In genomic region chr11:110369312-110370019, GRCm38 (mm10) we compare ENCODE assay signal across 10 mouse cellular contexts. TPM values are rescaled to one million over a fixed set of nuclear protein-coding genes. Genes with fewer than 3 reads are reported as not detected.
DNase-seq lines count a peak whose midpoint lies in the region; ATAC-seq and TF ChIP-seq lines count a peak whose summit lies in the region.
"Had no signal": no experiment of that assay in that cellular context is flagged by ENCODE, and none has a peak within 500 bp of the region (broad histone marks: within the 10 kb centered on the region; RNA-seq: fewer than 3 reads in every experiment).

No protein-coding gene starts in this region.

- no peak overlapping the region for H3K4me3 ChIP-seq in lung, postnatal 0 days (ENCODE audit: low read depth, low read length)
- no peak overlapping the region for H3K4me3 ChIP-seq in lung, adult 2 months (replicated peaks; ENCODE audit: extremely low read depth, low read depth, low read length)
- 0 out of 2 replicates have a peak overlapping the region, but pooled peaks have one; percentile 3 for H3K4me3 ChIP-seq in kidney, postnatal 0 days (replicated peaks; ENCODE audit: low read depth, low read length)
- peak overlapping the region; percentile 46 for H3K4me3 ChIP-seq in small intestine, adult 2 months (ENCODE audit: low read depth, low read length)
- H3K4me3 ChIP-seq: limb, embryonic 15.5 days had no signal

- H3K4me2 ChIP-seq in lung, postnatal 0 days (replicated peaks; ENCODE audit: low read depth, low read length), result peak overlapping the region; percentile 46
- peak overlapping the region; percentile 54 for H3K4me2 ChIP-seq in kidney, postnatal 0 days (ENCODE audit: low read length)
- H3K4me2 ChIP-seq: limb, embryonic 15.5 days had no signal

- no peak for TF ChIP-seq EP300 in lung, postnatal 0 days (IDR thresholded peaks at IDR 0.05)

- no peak overlapping the region for H3K9ac ChIP-seq in lung, postnatal 0 days (replicated peaks; ENCODE audit: low read depth)
- peak overlapping the region; percentile 49; the same call in 1 of the 2 replicates for H3K9ac ChIP-seq in kidney, postnatal 0 days (ENCODE audit: low read depth, low read length)
- H3K9ac ChIP-seq: limb, embryonic 15.5 days had no signal

- no peak for TF ChIP-seq CTCF in lung, postnatal 0 days (IDR thresholded peaks at IDR 0.05)
- TF ChIP-seq CTCF in lung, adult 2 months (IDR thresholded peaks at IDR 0.05; ENCODE audit: insufficient read depth, low read length), result no peak
- no peak for TF ChIP-seq CTCF in kidney, postnatal 0 days (IDR thresholded peaks at IDR 0.05; ENCODE audit: low read depth)
- TF ChIP-seq CTCF in small intestine, adult 2 months (IDR thresholded peaks at IDR 0.05; ENCODE audit: extremely low read depth, insufficient read length, insufficient replicate concordance, low read depth, low read length), result no peak

- no peaks in the 10 kb centered on the region for H3K4me1 ChIP-seq in lung, postnatal 0 days (ENCODE audit: insufficient read depth, low read depth, low read length)
- no peaks in the 10 kb centered on the region for H3K4me1 ChIP-seq in lung, adult 2 months (ENCODE audit: control insufficient read depth, insufficient read depth, low read length)
- peaks cover 6% of the 10 kb centered on the region; the same call in 1 of the 2 replicates for H3K4me1 ChIP-seq in kidney, postnatal 0 days (replicated peaks; ENCODE audit: insufficient read depth, low read length)
- H3K4me1 ChIP-seq in small intestine, adult 2 months (ENCODE audit: control insufficient read depth, insufficient read depth, insufficient read length, low read length), result 0 out of 2 replicates have a peak, but pooled peaks cover 2% of the 10 kb centered on the region

- no peaks in the 10 kb centered on the region for H3K9me3 ChIP-seq in lung, postnatal 0 days (ENCODE audit: low read length)
- no peaks in the 10 kb centered on the region for H3K9me3 ChIP-seq in kidney, postnatal 0 days (replicated peaks; ENCODE audit: low read length)
- H3K9me3 ChIP-seq: limb, embryonic 15.5 days had no signal

- peak; percentile 40; the same call in 1 of the 2 replicates for ATAC-seq in lung, postnatal 0 days
- ATAC-seq in kidney, postnatal 0 days (replicated peaks; ENCODE audit: low FRiP score, low read depth), result no peak

- peak; percentile 57 for DNase-seq in lung, postnatal 0 days (ENCODE audit: low spot score)
- no peak for DNase-seq in lung, adult 2 months
- DNase-seq in forelimb bud, embryonic 11.5 days (ENCODE audit: low read depth, low spot score), result peak; percentile 20
- DNase-seq in kidney, postnatal 0 days (ENCODE audit: low spot score), result peak; percentile 54
- DNase-seq in right cerebral cortex, postnatal 10 days (ENCODE audit: low spot score in 2 of 2), result no peak
- no peak for DNase-seq in adipocyte (ENCODE audit: low spot score)
- DNase-seq: cerebellum, adult 11 months; gastrocnemius, postnatal 14 days had no signal

- H3K36me3 ChIP-seq in lung, postnatal 0 days (ENCODE audit: insufficient read depth, low read length), result no peaks in the 10 kb centered on the region
- H3K36me3 ChIP-seq in kidney, postnatal 0 days (ENCODE audit: insufficient read depth, low read length), result no peaks in the 10 kb centered on the region
- H3K36me3 ChIP-seq in small intestine, adult 2 months (ENCODE audit: control insufficient read depth, insufficient read depth, low read length), result no peaks in the 10 kb centered on the region
- H3K36me3 ChIP-seq: limb, embryonic 15.5 days had no signal

- no peak overlapping the region for H3K27ac ChIP-seq in lung, postnatal 0 days (ENCODE audit: low read length)
- H3K27ac ChIP-seq in kidney, postnatal 0 days, result no peak overlapping the region; the same call in 1 of the 2 replicates
- peak overlapping the region; percentile 36 for H3K27ac ChIP-seq in small intestine, adult 2 months (ENCODE audit: insufficient read depth, low read depth, low read length)
- H3K27ac ChIP-seq: limb, embryonic 15.5 days had no signal

- no peaks in the 10 kb centered on the region for H3K27me3 ChIP-seq in lung, postnatal 0 days (replicated peaks; ENCODE audit: insufficient read depth, low read length)
- H3K27me3 ChIP-seq in kidney, postnatal 0 days (ENCODE audit: insufficient read depth, low read length), result no peaks in the 10 kb centered on the region
- no peaks in the 10 kb centered on the region for H3K27me3 ChIP-seq in small intestine, adult 2 months (ENCODE audit: control insufficient read depth, insufficient read depth, low read length)
- H3K27me3 ChIP-seq: limb, embryonic 15.5 days had no signal

- TF ChIP-seq POLR2A in lung, adult 2 months (IDR thresholded peaks at IDR 0.05; ENCODE audit: borderline replicate concordance, extremely low read depth, low read depth, low read length), result no peak
- TF ChIP-seq POLR2A in small intestine, adult 2 months (IDR thresholded peaks at IDR 0.05; ENCODE audit: low read depth, low read length), result no peak

- 19% methylated on average over 15 of the region's 15 CpGs for WGBS in lung, postnatal 0 days
- 34% methylated on average over 15 of the region's 15 CpGs for WGBS in lung, adult 2 months
- 13% methylated on average over 15 of the region's 15 CpGs for WGBS in kidney, postnatal 0 days
- WGBS in small intestine, adult 2 months, result 15% methylated on average over 15 of the region's 15 CpGs

RNA-seq across cellular contexts. Expression of gene Map2k6, which starts 29.5 kb away (rescaled TPM):
- 4.7 and 5.1 TPM in 2 replicates for polyA plus RNA-seq in lung, postnatal 0 days (2015; fragmentation: Nextera tagmentation; extraction: Ambion mirVana)
- polyA plus RNA-seq in lung, adult 2 months (2012; rRNA removed), result 2.1 and 2.3 TPM in 2 replicates
- polyA plus RNA-seq in kidney, postnatal 0 days (2015; fragmentation: Nextera tagmentation; extraction: Ambion mirVana), result 12.7 and 12.8 TPM in 2 replicates
- 0.43 and 1.5 TPM in 2 replicates for polyA plus RNA-seq in small intestine, adult 2 months (2012; rRNA removed)

RNA-seq across cellular contexts. Expression of gene Abca5, which starts 31.9 kb away (rescaled TPM):
- polyA plus RNA-seq in lung, postnatal 0 days (2015; fragmentation: Nextera tagmentation; extraction: Ambion mirVana), result 8.2 and 9.0 TPM in 2 replicates
- polyA plus RNA-seq in lung, adult 2 months (2012; rRNA removed), result 2.5 and 4.1 TPM in 2 replicates
- polyA plus RNA-seq in kidney, postnatal 0 days (2015; fragmentation: Nextera tagmentation; extraction: Ambion mirVana), result 2.2 and 4.2 TPM in 2 replicates
- 0.06 and 0.11 TPM in 2 replicates for polyA plus RNA-seq in small intestine, adult 2 months (2012; rRNA removed)

Comparison
In these comparisons a context has a peak if more than half of its experiments do, and no peak if none do; other contexts are left out.
1. DNase-seq: peak in lung, postnatal 0 days (single experiment), forelimb bud, embryonic 11.5 days (single experiment) and kidney, postnatal 0 days (single experiment); none in lung, adult 2 months (single experiment), right cerebral cortex, postnatal 10 days (0 of 2) and adipocyte (single experiment).
2. H3K4me3 ChIP-seq: peak in kidney, postnatal 0 days (single experiment) and small intestine, adult 2 months (single experiment); none in lung, postnatal 0 days (single experiment) and lung, adult 2 months (single experiment).